Mouse (Mus musculus): ENCODE results near the gene Zfp771.
A peak's percentile ranks its signal among the peaks of the same experiment; 100 is the strongest.

Gene Zfp771

GRCm38 (mm10) chr7:127252414-127252813 lies 8.3 kb downstream of the Zfp771 start:
- DNase-seq (ENCODE audit: extremely low read depth, insufficient read length, low spot score) = no peak

GRCm38 (mm10) chr7:127253341-127253740 lies 9.3 kb downstream of the Zfp771 start:
- DNase-seq (ENCODE audit: extremely low read depth, insufficient read length, low spot score) = no peak

GRCm38 (mm10) chr7:127253821-127254769 lies 10.0 kb downstream of the Zfp771 start:
- peak; percentile 88 for DNase-seq (ENCODE audit: extremely low read depth, insufficient read length, low spot score)

- DNase-seq (ENCODE audit: extremely low read depth, insufficient read length, low spot score) = no peak
These were observed 10.9 kb downstream of the Zfp771 start for GRCm38 (mm10) chr7:127255008-127255407.

GRCm38 (mm10) chr7:127255965-127256364 lies 11.9 kb downstream of the Zfp771 start:
- DNase-seq (ENCODE audit: extremely low read depth, insufficient read length, low spot score) = no peak

- DNase-seq (ENCODE audit: extremely low read depth, insufficient read length, low spot score) = no peak
These were observed 12.4 kb downstream of the Zfp771 start for GRCm38 (mm10) chr7:127256518-127256917.

- DNase-seq (ENCODE audit: extremely low read depth, insufficient read length, low spot score) = no peak
These were observed 15.3 kb downstream of the Zfp771 start for GRCm38 (mm10) chr7:127259186-127259905.

- DNase-seq (ENCODE audit: extremely low read depth, insufficient read length, low spot score) = peak; percentile 95
These were observed 16.4 kb downstream of the Zfp771 start, which contains the start of gene Dctpp1 for GRCm38 (mm10) chr7:127260309-127261111. TSS of gene Dctpp1 (minus strand) at chr7:127260709.

- no peak for DNase-seq (ENCODE audit: extremely low read depth, insufficient read length, low spot score)
These were observed 18.3 kb downstream of the Zfp771 start for GRCm38 (mm10) chr7:127262218-127262961.

GRCm38 (mm10) chr7:127263526-127263925 lies 19.5 kb downstream of the Zfp771 start:
- DNase-seq (ENCODE audit: extremely low read depth, insufficient read length, low spot score) = no peak

GRCm38 (mm10) chr7:127270256-127270655 lies 26.2 kb downstream of the Zfp771 start:
- DNase-seq (ENCODE audit: extremely low read depth, insufficient read length, low spot score) = no peak

GRCm38 (mm10) chr7:127270666-127271065 lies 26.6 kb downstream of the Zfp771 start:
- no peak for DNase-seq (ENCODE audit: extremely low read depth, insufficient read length, low spot score)

GRCm38 (mm10) chr7:127271093-127271492 lies 27.0 kb downstream of the Zfp771 start:
- DNase-seq (ENCODE audit: extremely low read depth, insufficient read length, low spot score) = no peak

- DNase-seq (ENCODE audit: extremely low read depth, insufficient read length, low spot score) = no peak
These were observed 28.5 kb downstream of the Zfp771 start for GRCm38 (mm10) chr7:127272566-127272965.

- no peak for DNase-seq (ENCODE audit: extremely low read depth, insufficient read length, low spot score)
These were observed 29.2 kb downstream of the Zfp771 start for GRCm38 (mm10) chr7:127273118-127273923.

- DNase-seq (ENCODE audit: extremely low read depth, insufficient read length, low spot score) = peak; percentile 86
These were observed 30.1 kb downstream of the Zfp771 start, which contains the start of gene Sephs2 for GRCm38 (mm10) chr7:127273925-127274789. TSS of gene Sephs2 (minus strand) at chr7:127274055.

- DNase-seq (ENCODE audit: extremely low read depth, insufficient read length, low spot score) = no peak
These were observed 32.5 kb downstream of the Zfp771 start for GRCm38 (mm10) chr7:127276519-127276961.

- peak; percentile 35 for DNase-seq (ENCODE audit: extremely low read depth, insufficient read length, low spot score)
These were observed 34.2 kb downstream of the Zfp771 start for GRCm38 (mm10) chr7:127278311-127278710.
